Mouse (Mus musculus): ENCODE data around the gene Foxp1.

- TF ChIP-seq POLR2A (IDR thresholded peaks at IDR 0.05; ENCODE audit: borderline replicate concordance, extremely low read depth, insufficient read depth, insufficient read length, poor library complexity, severe bottlenecking) (no peak), CTCF (IDR thresholded peaks at IDR 0.05; ENCODE audit: borderline replicate concordance, extremely low read depth, insufficient read depth, insufficient read length) (no peak)
Measured at GRCm38 (mm10) chr6:99374448-99375271, 147.9 kb downstream of the Foxp1 start.

Data from brain, embryonic 14.5 days (tissue).